Mouse (Mus musculus) cortical plate, adult 2 months (tissue): Measurements from ENCODE around the gene Btrc.

Experiments used
- CTCF ChIP-seq: fragments of 200-500 bp; IDR thresholded peaks from 2 replicates; pipeline ENCODE4 v1.5.1; 2011; ENCODE audit warnings: mild to moderate bottlenecking, control low read depth, low read length; ENCODE audit not compliant: insufficient read depth; ENCODE audit errors: extremely low read depth
- POLR2A ChIP-seq: fragments of 200-500 bp; IDR thresholded peaks from 2 replicates; pipeline ENCODE4 v1.6.1; 2011; ENCODE audit warnings: mild to moderate bottlenecking, low read length, control low read depth; ENCODE audit not compliant: insufficient read depth; ENCODE audit errors: extremely low read depth

DNA sequence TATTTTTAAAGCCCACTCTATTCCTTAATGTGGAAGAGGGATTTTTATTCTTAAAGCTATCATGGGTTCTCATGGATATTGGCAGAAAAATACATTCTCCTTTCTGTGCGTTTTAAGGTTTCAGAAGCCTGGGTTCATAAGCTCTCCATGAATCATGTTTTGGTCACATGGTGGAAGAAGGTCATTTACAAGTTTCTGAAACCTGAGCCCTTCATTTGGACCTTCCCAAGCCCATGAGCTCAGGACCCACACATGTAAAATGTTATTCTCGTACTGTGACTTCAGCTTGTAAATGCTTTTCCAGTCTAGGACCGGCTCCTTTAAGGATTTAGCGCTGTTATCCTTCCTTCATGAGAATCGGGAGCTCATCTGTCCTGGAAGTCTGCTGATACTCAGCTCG, 116.0 kb downstream of the Btrc start:
- TF ChIP-seq POLR2A (no peak), CTCF (no peak)
